Mouse (Mus musculus) testis, postnatal 14 days (tissue): ENCODE measurements around the gene Znhit3.
"Not testable (repeated sequence)": the region's sequence is repeated elsewhere in the genome, so short reads cannot be mapped to it uniquely, and the experiment has no call there.

Source experiments
- DNase-seq: peaks from one replicate; pipeline ENCODE4 v3.0.0; 2021; ENCODE audit warnings: low spot score

The Znhit3 gene

DNA sequence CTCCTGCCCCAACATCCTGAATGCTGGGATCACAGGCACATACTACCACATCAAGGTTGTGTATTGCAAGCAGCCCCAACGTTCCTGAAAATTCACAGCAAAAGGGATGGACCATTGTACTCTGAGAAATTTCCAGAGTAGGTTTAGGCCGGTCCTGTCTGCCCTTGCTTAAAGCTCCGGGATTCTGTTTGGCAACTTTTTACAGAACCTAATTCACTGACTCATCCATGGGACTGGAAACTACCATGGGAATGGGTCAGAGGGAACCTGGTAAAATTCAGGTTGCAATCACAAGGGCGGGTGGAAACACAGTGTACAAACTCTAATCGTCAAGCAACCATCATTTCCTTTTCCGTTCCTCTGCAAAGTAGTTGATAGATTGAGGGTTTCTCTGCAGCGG, 3.8 kb upstream of the Znhit3 start:
- DNase-seq: no peak

DNA sequence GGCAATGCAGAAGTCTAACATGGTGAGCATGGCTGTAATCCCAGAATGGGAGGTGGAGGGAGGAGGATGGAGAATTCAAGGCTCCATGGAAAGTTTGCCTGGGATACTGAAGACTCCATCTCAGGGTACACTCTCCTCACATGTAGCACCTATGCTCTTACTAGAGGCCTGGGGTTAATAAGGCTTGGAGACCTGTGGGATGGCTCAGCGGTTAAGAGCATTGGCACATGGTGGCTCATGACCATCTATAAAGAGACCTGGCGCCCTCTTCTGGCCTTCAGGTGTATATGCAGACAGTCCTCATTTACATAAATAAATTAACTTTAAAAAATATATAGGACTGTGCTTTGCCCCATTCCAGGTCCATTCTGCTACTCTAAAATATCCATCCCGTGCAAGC, 3.1 kb upstream of the Znhit3 start:
- DNase-seq: no peak

GRCm38 (mm10) chr11:84918425-84918824, 2.3 kb upstream of the Znhit3 start:
- peak; percentile 84 for DNase-seq

DNA sequence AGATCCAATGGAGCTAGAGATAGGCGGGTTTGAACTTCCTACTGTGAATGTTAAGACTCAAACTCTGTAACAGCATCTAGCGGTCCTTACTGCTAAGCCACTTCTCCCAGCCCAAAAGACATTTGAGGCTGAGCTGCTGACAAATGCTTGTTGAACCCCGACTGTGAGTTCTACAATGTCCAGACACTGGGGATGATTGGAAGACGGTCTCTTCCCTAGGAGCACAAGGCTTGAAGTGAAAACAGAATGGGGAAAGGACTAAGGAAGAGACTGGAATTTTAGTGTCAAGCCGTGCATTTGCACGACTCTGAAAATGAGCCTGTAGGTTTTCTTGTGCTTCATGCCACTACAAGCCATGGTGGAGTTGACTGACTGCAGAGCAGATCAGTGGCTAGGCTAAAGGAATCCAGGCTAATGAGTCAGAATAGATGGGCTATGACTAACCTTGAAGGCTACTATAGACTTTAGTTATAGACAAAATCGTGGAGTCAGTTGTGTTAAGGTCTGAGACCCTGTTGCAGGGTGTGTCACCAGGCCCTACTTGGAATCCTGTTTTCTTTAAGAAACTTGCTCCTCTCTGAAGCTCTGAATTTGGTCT, 636 bp upstream of the Znhit3 start:
- no peak for DNase-seq

DNA sequence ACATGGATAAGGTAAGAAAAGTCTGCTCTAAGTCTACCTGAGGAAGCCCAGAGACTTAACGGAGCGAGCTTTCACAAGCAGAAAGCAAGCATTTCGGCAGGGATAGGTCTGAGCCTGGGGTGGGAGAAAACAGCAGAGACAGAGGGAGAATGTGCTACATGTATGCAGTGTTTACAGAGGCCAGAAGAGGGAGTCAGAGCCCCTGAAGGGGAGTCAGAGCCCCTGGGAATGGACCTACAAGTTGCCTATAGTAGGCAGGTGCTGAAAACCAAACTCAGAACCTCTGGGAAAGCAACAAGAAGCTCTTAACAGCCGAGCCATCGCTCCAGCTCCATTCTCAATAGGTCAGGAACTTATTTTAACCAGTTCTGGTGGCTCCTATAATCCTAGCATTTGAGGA, 1.5 kb downstream of the Znhit3 start:
- no peak for DNase-seq

DNA sequence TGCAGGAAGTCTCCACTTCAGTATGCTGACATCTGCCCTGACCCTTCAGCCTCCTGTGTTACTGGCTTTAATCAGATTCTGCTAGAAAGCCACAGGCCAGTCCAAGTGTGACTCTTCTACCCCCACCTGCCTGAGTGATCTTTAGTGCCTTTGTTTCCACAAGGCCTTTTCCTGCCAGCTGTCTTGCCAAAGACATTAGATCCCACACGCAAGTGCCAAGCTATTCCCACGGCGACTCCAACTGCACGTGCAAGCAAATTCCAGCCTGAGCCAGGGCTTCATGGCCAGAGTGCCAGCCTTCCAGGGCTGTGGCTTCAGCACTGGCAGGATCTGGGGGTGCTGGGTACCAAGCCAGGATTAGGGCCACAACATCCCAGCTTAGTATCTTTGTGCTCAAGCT, 5.8 kb downstream of the Znhit3 start:
- no peak for DNase-seq

- DNase-seq: no peak
Observed at GRCm38 (mm10) chr11:84908480-84908879, 7.7 kb downstream of the Znhit3 start.

DNA sequence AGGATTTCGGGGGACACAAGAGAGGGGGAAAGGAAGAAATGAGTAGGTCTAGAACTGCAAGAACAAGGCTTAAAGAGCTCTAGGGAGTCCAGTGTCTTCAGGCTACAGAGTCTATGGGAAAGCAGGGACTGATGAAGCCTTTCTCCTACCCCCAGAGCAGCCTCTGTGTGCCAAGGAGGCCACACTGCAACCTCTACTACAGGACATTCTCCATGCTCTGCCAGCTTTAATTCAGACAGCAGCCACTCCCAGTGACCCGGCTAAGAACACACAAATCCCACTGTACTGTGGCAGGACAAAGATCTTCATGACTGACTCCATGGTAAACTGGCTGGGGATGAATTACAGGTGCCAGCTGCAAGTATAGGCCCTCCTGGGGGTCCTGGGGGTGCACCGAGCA, 9.1 kb downstream of the Znhit3 start:
- DNase-seq: no peak

DNA sequence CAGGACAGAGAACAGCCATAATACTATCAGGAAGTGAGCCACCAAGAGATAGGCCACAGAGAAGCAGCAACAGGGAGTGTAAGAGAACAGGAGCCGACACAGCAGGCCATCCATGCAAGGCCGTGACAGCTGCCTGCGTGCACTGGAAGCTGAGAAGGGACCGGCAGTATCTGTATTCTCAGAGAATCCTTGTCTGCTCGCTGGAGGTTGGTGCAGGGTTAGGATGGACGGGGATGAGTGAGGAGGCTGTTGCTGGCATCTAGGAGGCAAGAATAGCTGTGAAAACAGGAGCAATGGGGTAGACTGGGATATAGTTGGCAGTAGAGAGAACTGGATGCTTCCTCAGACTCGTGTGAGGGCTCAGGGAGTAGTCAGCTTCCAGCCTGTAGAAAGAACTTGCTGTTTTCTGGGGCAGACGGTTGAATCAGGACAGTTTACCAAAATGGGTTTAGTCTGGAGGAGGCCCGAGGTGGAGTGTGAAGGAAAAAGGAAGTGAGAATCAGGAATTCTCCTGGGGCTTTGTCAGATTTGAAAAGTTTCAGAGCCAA, 11.5 kb downstream of the Znhit3 start:
- no peak for DNase-seq

DNA sequence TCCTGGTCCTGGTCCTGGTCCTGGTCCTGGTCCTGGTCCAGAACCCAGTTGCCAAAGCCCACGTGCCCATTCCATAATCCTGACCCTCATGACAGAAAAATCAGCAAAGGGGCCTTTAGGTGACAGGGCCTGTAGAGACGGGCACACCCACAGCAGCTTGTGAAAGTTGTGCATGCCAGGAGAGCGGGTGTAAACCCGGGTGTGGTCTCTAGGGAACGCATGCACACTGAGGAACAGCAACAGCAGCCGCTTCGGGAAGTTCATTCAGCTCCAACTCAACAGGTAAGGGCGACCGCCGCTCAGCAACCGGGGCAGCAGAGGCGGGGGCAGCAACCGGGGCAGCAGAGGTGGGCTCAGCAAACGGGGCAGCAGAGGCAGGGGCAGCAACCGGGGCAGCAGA, 23.1 kb downstream of the Znhit3 start:
- DNase-seq: peak; percentile 3

DNA sequence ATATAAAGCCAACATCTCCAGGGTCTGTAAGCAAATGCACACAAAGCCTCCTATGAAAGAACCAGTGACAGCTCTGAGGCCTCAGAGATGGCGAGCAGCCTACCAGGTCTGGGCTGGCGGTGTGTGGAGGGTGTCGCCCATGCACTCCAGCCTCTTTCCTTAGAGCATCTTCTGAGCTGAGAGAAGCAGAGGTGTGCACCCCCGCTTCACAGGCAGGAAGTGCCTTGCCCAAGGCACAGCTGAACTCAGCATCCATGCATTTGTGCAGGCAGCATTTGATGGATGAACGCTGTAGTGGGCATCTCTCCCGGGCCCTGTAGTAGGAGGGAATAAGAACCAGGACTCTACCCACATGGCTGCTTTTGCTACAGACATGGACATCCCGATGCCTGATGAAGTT, 24.5 kb downstream of the Znhit3 start:
- peak; percentile 3 for DNase-seq

DNA sequence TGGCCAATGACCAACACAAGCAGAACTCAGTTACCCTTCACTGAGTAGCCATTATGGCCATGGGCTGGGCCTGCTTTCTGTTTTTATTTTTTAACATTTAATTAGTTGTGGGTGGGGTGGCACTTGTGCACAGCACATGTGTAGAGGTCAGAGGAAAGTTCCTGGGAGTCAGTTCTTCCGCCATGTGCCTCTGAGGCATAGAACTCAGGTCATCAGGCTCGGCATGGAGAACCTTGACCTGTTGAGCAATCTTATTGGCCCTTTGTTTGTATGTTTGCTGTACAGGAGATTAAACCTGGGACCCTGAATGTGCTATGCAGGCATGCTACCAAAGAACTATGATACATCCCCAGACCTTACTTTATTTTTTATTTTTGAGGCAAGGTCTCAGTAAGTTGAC, 26.7 kb downstream of the Znhit3 start:
- no peak for DNase-seq

DNA sequence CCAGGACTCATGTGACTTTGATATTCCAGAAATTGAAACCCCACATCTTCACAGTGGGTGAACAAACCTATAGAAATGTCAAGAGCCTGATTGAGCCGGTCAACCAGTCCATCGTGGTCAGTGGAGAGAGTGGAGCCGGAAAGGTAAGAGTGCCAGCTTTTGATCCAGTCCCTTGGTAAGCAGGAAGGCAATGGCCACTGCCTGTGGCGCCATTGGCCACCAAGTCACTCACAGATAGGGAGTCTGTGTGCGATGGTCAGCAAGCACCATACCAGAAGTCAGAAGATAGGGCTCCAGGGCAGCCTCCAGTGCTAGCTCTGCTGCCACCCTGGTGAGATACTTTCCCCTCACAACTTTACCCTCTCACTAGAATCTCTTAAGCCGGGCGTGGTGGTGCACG, 28.1 kb downstream of the Znhit3 start:
- no peak for DNase-seq

GRCm38 (mm10) chr11:84886767-84887511, 29.2 kb downstream of the Znhit3 start:
- DNase-seq: no peak

GRCm38 (mm10) chr11:84886236-84886635, 29.9 kb downstream of the Znhit3 start:
- DNase-seq: no peak

- DNase-seq: no peak
Observed at GRCm38 (mm10) chr11:84885238-84885637, 30.9 kb downstream of the Znhit3 start.

DNA sequence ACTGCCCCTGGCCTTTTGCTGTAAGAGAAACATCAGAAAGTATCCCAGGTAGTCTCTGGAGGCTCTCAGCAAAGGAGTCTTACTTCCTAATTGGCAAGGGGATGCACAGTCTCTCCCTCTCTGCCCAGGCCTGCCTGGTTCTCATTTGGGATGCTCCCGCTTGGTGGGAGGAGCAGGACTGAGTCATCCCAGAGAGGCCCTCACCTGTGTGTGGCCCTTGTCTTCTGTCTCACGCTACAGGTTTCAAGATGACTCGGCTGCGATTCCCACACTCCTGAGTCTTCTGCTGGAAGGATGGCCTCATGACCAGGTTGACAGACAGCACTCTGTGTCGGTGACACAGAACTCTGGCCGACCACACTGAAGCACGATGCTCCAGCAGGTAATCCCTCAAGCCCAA, 33.8 kb downstream of the Znhit3 start:
- DNase-seq: peak; percentile 4

DNA sequence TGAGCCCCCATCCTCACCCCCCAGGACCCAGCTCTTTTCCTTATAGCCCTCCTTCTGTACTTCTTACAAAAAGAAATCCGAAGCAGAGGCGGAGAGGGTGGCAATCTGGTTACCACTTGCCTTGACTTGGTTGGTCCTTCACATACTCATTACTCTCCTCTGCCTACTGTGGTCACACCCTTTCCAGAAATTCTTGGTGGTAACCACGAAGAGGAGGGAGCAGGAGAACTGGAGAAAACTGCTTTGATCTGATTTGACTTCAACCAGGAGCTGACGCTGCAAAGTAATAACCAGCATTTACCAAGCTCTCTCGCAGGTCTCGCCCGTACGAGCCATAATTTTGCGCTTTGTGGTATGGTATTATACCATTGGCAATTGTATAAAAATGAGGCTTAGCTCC, 35.2 kb downstream of the Znhit3 start:
- DNase-seq: no peak

- peak; percentile 54 for DNase-seq
Observed at GRCm38 (mm10) chr11:84880465-84880961, 35.7 kb downstream of the Znhit3 start.

DNA sequence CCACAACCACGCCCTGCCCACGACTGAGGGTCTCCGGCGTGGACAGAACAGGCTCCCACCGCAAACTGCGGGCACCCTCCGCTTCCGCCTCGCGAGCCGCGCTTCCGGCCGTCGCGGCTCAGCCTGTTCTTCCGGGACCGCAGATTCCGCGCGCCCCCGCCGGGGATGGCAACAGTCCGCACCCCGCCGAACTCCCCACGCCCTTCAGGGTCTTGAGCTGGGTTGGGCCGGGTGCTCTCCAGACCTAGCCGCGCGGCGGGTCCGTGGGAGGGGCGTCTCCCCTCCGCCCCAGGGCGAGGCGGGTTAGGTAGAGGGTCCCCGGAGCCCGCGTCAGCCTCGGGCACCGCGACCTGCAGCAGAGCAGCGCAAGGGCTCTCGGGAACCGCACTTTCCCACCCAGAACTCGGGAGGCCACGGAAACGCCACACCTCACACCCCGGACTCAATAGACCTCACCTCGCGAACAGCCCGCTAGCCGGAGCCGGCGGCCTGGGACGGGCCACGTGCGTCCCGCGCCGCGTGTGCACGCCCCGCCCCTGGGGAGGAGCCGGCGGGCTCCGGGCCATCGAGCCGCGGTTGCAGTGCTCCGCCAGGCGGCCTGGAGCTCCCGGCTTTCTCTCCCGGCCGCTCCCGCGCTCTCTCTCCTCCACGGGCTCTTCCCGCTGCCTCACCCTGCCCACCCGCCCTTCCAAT, 36.2 kb downstream of the Znhit3 start, which contains the start of the genes Myo19 and Pigw:
Myo19 (plus strand) TSS at position 377 of the 693 bp plus-strand sequence.
Pigw (minus strand) TSS at position 514 of the 693 bp plus-strand sequence.
- peak; percentile 86 for DNase-seq

DNA sequence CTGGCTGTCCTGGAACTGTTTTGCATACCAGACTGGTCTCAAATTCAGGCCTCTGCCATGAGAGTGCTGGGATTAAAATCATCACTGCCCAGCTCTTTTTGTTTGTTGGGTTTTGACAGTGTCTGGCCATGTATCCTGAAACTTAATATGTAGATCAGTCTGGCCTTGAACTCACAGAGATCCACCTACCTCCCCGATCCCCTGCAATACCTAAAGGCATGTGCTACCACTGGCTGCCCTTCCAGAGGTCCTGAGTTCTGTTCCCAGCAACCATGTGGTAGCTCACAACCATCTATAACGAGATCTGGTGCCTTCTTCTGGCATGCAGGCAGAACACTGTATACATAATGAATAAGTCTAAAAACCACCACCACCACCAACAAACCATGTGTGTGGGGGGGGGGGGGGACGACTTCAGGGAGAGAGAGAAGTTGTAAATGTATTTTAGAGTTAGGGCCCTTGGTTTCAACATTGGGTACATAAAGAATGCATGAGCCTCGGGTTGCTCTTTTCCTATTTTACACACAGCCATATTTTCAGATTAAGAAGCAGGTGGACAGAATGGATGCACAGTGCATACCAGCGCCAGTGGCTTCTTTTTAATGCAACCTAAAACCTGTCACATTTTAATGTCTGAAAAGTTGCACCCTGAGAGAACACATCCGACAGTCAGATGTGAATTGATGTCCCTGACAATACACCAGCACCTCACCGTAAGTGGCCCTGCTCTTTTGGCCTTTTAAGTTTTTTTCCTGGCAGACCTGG, 37.0 kb downstream of the Znhit3 start:
- DNase-seq: peak; percentile 2

DNA sequence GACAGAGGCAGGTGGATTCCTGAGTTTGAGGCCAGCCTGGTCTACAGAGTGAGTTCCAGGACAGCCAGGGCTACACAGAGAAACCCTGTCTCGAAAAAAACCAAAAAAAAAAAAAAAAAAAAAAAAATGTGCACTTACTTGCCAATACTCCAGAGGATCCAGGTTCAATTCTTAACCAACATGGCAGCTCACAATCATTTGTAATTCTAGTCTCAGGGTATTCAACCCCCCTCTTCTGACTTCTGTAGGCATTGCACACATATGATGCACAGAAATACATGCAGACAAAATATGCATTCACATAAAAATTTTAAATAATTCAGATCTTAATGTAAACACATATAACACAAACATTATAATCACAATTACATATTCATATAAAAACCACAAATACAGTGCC, 40.1 kb downstream of the Znhit3 start:
- not testable (repeated sequence) for DNase-seq
